Mouse (Mus musculus) thymus, postnatal 0 days (tissue): ENCODE measurements around the gene I0C0044D17Rik. TPM values are rescaled to one million over a fixed set of nuclear protein-coding genes. Genes with fewer than 3 reads are reported as not detected.

ENCODE experiments used
- DNase-seq: peaks from one replicate; pipeline ENCODE4 v3.0.0-alpha.2; 2015; ENCODE audit warnings: low spot score
- polyA plus RNA-seq: library from polyadenylated mRNA; unstranded; fragments of >200 nt; fragmentation: Nextera tagmentation; extraction: Ambion mirVana; gene quantifications from 2 replicates; pipeline ENCODE4 v1.2.1, GENCODE M21; 2015

I0C0044D17Rik gene
- polyA plus RNA-seq, 1 experiment from 2014 or later = not detected

- no peak for DNase-seq
Measured at GRCm38 (mm10) chr4:98777464-98777863, 46.2 kb downstream of the I0C0044D17Rik start.

GRCm38 (mm10) chr4:98776721-98777427 lies 46.8 kb downstream of the I0C0044D17Rik start:
- DNase-seq = no peak

GRCm38 (mm10) chr4:98773785-98774184 lies 49.9 kb downstream of the I0C0044D17Rik start:
- no peak for DNase-seq

Other genes with a start within 250 kb of the I0C0044D17Rik start
- gene L1td1, start 97.1 kb downstream of the I0C0044D17Rik start, polyA plus RNA-seq = not detected in 2 replicates
- gene Kank4, start 6.3 kb downstream of the I0C0044D17Rik start, polyA plus RNA-seq = 0.10 and 0.17 TPM in 2 replicates
- gene Usp1, start 100.0 kb upstream of the I0C0044D17Rik start, polyA plus RNA-seq = 143 and 149 TPM in 2 replicates
- gene Angptl3, start 207.1 kb upstream of the I0C0044D17Rik start, polyA plus RNA-seq = 0.13 and 0.33 TPM in 2 replicates